Mouse (Mus musculus): ENCODE measurements at regions not wholly inside any gene's neighbourhood (a gene's known extent, or its start where the extent isn't known, plus 50 kb on each side); places are given as distances from the start of the nearest gene placed in this dataset.

- no peak for TF ChIP-seq CTCF (IDR thresholded peaks at IDR 0.05; ENCODE audit: low read depth)
- no peak for TF ChIP-seq EP300 (IDR thresholded peaks at IDR 0.05; ENCODE audit: low read depth)
These were observed 120.9 kb downstream of the Mycn start for GRCm38 (mm10) chr12:12820668-12821351.

Data from liver, postnatal 0 days (tissue).